Mouse (Mus musculus) heart, embryonic 11.5 days (tissue): ENCODE data around the gene Sis. TPM values are rescaled to one million over a fixed set of nuclear protein-coding genes. Genes with fewer than 3 reads are reported as not detected.

Source experiments
- ATAC-seq: fragments of 200-750 bp; cut with Nextera tagmentation; replicated peaks from 2 replicates; pipeline ENCODE4 v1.8.0; 2017; ENCODE audit warnings: moderate library complexity; ENCODE audit not compliant: insufficient number of reproducible peaks, low FRiP score, low TSS enrichment
- H3K27ac ChIP-seq: fragments of 300-500 bp; sonication (generic); 2 replicates; pipeline ENCODE4 v1.5.1; 2014; ENCODE audit warnings: mild to moderate bottlenecking, low read depth, low read length
- H3K27me3 ChIP-seq: fragments of 300-500 bp; sonication (generic); 2 replicates; pipeline ENCODE4 v1.6.1; 2014; ENCODE audit warnings: mild to moderate bottlenecking, low read length, mixed read lengths; ENCODE audit not compliant: control insufficient read depth, insufficient read depth
- H3K36me3 ChIP-seq: fragments of 300-500 bp; sonication (generic); 2 replicates; pipeline ENCODE4 v1.6.1; 2014; ENCODE audit warnings: mild to moderate bottlenecking, low read length, moderate library complexity, mixed read lengths; ENCODE audit not compliant: control insufficient read depth, insufficient read depth
- H3K4me1 ChIP-seq: fragments of 300-500 bp; sonication (generic); 2 replicates; pipeline ENCODE4 v1.6.1; 2014; ENCODE audit warnings: low read length; ENCODE audit not compliant: control insufficient read depth, insufficient read depth
- H3K4me2 ChIP-seq: fragments of 300-500 bp; sonication (generic); 2 replicates; pipeline ENCODE4 v1.6.1; 2014; ENCODE audit warnings: mild to moderate bottlenecking, moderate library complexity
- H3K4me3 ChIP-seq: fragments of 300-500 bp; sonication (generic); 2 replicates; pipeline ENCODE4 v1.5.1; 2014; ENCODE audit warnings: low read depth, low read length
- H3K9ac ChIP-seq: fragments of 300-500 bp; sonication (generic); 2 replicates; pipeline ENCODE4 v1.6.1; 2014; ENCODE audit warnings: mild to moderate bottlenecking, low read depth, low read length, moderate library complexity
- H3K9me3 ChIP-seq: fragments of 300-500 bp; sonication (generic); replicated peaks from 2 replicates; pipeline ENCODE4 v1.6.1; 2016; ENCODE audit warnings: low read length; ENCODE audit not compliant: control insufficient read depth
- WGBS: fragments of 180-500 bp; shearing (Covaris S2); extraction: QIAGEN DNeasy Blood & Tissue Kit; methylation state at CpG from one replicate; pipeline ENCODE4 v1.1.7; 2014; ENCODE audit not compliant: insufficient replicate concordance; 5-methylcytosine and 5-hydroxymethylcytosine counted together
- polyA plus RNA-seq: library from polyadenylated mRNA; unstranded; fragments of >200 nt; fragmentation: Nextera tagmentation; extraction: Ambion mirVana; gene quantifications from 2 replicates; pipeline ENCODE4 v1.2.1, GENCODE M21; 2014

Sis gene
- polyA plus RNA-seq, 1 experiment from 2014 or later: not detected

- ATAC-seq: no peak
These were observed 108.9 kb downstream of the Sis start for GRCm38 (mm10) chr3:72858738-72859137.

GRCm38 (mm10) chr3:72855405-72855804, 112.3 kb downstream of the Sis start:
- Histone ChIP-seq H3K9me3 (no peaks in the 10 kb centered on the region), H3K9ac (no peak overlapping the region), H3K27ac (no peak overlapping the region), H3K27me3 (no peaks in the 10 kb centered on the region), H3K4me1 (no peaks in the 10 kb centered on the region), H3K36me3 (no peaks in the 10 kb centered on the region), H3K4me3 (no peak overlapping the region), H3K4me2 (no peak overlapping the region)
- no peak for ATAC-seq
- 77% methylated on average over 1 of the region's 1 CpGs for WGBS

More at GRCm38 (mm10) chr3:72858738-72859137, 108.9 kb downstream of the Sis start:
- H3K4me2 ChIP-seq: no peak overlapping the region
- 79% methylated on average over 3 of the region's 3 CpGs for WGBS
- H3K4me1 ChIP-seq: no peaks in the 10 kb centered on the region
- H3K27ac ChIP-seq: no peak overlapping the region
- H3K9me3 ChIP-seq: no peaks in the 10 kb centered on the region
- H3K9ac ChIP-seq: no peak overlapping the region
- no peaks in the 10 kb centered on the region for H3K36me3 ChIP-seq
- no peaks in the 10 kb centered on the region for H3K27me3 ChIP-seq
- no peak overlapping the region for H3K4me3 ChIP-seq

- Histone ChIP-seq H3K27me3 (no peaks in the 10 kb centered on the region), H3K9ac (no peak overlapping the region)
These were observed 127.0 kb downstream of the Sis start for GRCm38 (mm10) chr3:72840641-72841040.

More at GRCm38 (mm10) chr3:72840641-72841040, 127.0 kb downstream of the Sis start:
- Histone ChIP-seq H3K27ac (no peak overlapping the region), H3K4me1 (no peaks in the 10 kb centered on the region), H3K4me3 (no peak overlapping the region), H3K36me3 (no peaks in the 10 kb centered on the region), H3K4me2 (no peak overlapping the region), H3K9me3 (no peaks in the 10 kb centered on the region)
- 78% methylated on average over 2 of the region's 2 CpGs for WGBS
- ATAC-seq: no peak

Other genes with a start within 250 kb of the Sis start
- gene Slitrk3, start 89.9 kb upstream of the Sis start, polyA plus RNA-seq: 0.13 and 0.16 TPM in 2 replicates